Mouse (Mus musculus) MEL (cell line): ENCODE data around the gene Pla2g12a. TPM values are rescaled to one million over a fixed set of nuclear protein-coding genes. Genes with fewer than 3 reads are reported as not detected.
A peak's percentile ranks its signal among the peaks of the same experiment; 100 is the strongest.

Source experiments
- DNase-seq: peaks from one replicate; pipeline ENCODE4 v3.0.0; 2011; ENCODE audit warnings: low read depth, low spot score
- H3K27ac ChIP-seq: 2 replicates; pipeline ENCODE4 v1.5.1; 2012; ENCODE audit warnings: low read depth, mild to moderate bottlenecking, control low read depth, low read length, moderate library complexity; ENCODE audit not compliant: control insufficient read depth
- H3K27me3 ChIP-seq, 2 experiments: fragments of 150-350 bp in 1 of 2; sonication (generic) in 1 of 2; 2 replicates each; pipeline ENCODE4 v1.6.1; 2012; ENCODE audit warnings: low read length in 2 of 2, mild to moderate bottlenecking in 2 of 2, improper control_type of control experiment in 1 of 2, moderate library complexity in 1 of 2; ENCODE audit not compliant: insufficient read depth in 2 of 2, control insufficient read depth in 1 of 2
- H3K36me3 ChIP-seq, 2 experiments: 2 replicates each; pipeline ENCODE4 v1.6.1; 2012 to 2014; ENCODE audit warnings: low read length in 2 of 2, improper control_type of control experiment in 1 of 2, inconsistent platforms in 1 of 2, mild to moderate bottlenecking in 1 of 2; ENCODE audit not compliant: insufficient read depth in 2 of 2, control insufficient read depth in 1 of 2
- H3K4me1 ChIP-seq, 2 experiments: fragments of 150-350 bp in 1 of 2; sonication (generic) in 1 of 2; 2 replicates each; pipeline ENCODE4 v1.6.1; 2012; ENCODE audit warnings: low read length in 2 of 2, improper control_type of control experiment in 1 of 2, mild to moderate bottlenecking in 1 of 2; ENCODE audit not compliant: insufficient read depth in 2 of 2, control insufficient read depth in 1 of 2
- H3K4me3 ChIP-seq, 2 experiments: fragments of 150-350 bp in 1 of 2; sonication (generic) in 1 of 2; 2 replicates each; pipeline ENCODE4 v1.5.1; 2012; ENCODE audit warnings: low read depth in 2 of 2, low read length in 2 of 2, mild to moderate bottlenecking in 2 of 2, moderate library complexity in 2 of 2, control low read depth in 1 of 2, improper control_type of control experiment in 1 of 2; ENCODE audit not compliant: control insufficient read depth in 1 of 2, insufficient read depth in 1 of 2
- H3K79me2 ChIP-seq: 2 replicates; pipeline ENCODE4 v1.6.1; 2012; ENCODE audit warnings: mild to moderate bottlenecking, low read length, moderate library complexity; ENCODE audit not compliant: control insufficient read depth, poor library complexity, insufficient read depth
- H3K9ac ChIP-seq: 2 replicates; pipeline ENCODE4 v1.6.1; 2012; ENCODE audit warnings: low read depth, mild to moderate bottlenecking, control low read depth, low read length, moderate library complexity; ENCODE audit not compliant: control insufficient read depth, poor library complexity, severe bottlenecking
- H3K9me3 ChIP-seq: fragments of 150-350 bp; sonication (generic); replicated peaks from 2 replicates; pipeline ENCODE4 v1.6.1; 2012; ENCODE audit warnings: mild to moderate bottlenecking, low read length, improper control_type of control experiment, moderate library complexity; ENCODE audit not compliant: insufficient read depth
- GATA1 ChIP-seq: IDR thresholded peaks from 2 replicates; pipeline ENCODE4 v1.6.1; 2011; ENCODE audit warnings: low read depth, low read length, improper control_type of control experiment
- HCFC1 ChIP-seq: IDR thresholded peaks from 2 replicates; pipeline ENCODE4 v1.6.1; 2012; ENCODE audit warnings: low read depth, mild to moderate bottlenecking, inconsistent platforms, low read length, improper control_type of control experiment, moderate library complexity
- polyA plus RNA-seq, 2 experiments: library from polyadenylated mRNA; stranded (reverse) in 1 of 2; unstranded in 1 of 2; fragments of >175 nt in 1 of 2; fragments of >200 nt in 1 of 2; gene quantifications; 2 replicates each; pipeline versions ENCODE4 v1.2.1 to v1.2.4; 2012; ENCODE audit warnings: low replicate concordance in 2 of 2, low read depth in 1 of 2; ENCODE audit not compliant: insufficient read length in 2 of 2, insufficient read depth in 1 of 2, missing spikeins in 1 of 2
- total RNA-seq: library from RNA; depleted of rRNA; stranded (reverse); fragments of 300-350 nt; gene quantifications from 2 replicates; pipeline ENCODE4 v1.2.3, GENCODE M21; 2012; rRNA removed

Pla2g12a gene
- total and polyA plus RNA-seq, 3 experiments: 89.8 to 251 (median 93.5) TPM

DNA sequence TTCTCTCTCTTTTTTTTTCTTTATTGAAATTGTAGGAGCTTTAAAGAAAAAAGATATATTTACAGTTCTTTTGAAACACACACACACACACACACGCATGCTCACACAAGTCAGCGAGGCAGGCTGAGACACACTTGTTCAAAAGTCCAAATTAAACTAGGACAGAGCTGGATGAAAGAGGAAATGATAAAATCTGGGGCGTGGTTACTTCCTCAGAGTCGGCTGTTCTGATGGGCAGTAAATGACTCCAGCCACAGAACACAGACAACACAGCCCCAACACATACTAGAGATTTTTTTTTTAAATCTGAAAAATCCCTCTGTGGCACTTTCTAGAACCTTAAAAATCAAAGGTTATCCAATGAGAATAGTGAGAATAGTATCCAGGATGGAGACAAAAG lies 65.4 kb downstream of the Pla2g12a start:
- no peaks in the 10 kb centered on the region for H3K27me3 ChIP-seq

More for the DNA sequence above, 65.4 kb downstream of the Pla2g12a start:
- Histone ChIP-seq H3K4me1 (peaks cover 4 to 12% of the 10 kb centered on the region in 2 experiments; a peak in 2 of 4 replicates), H3K79me2 (no peaks in the 10 kb centered on the region), H3K9me3 (no peaks in the 10 kb centered on the region), H3K9ac (no peak overlapping the region), H3K27ac (no peak overlapping the region), H3K36me3 (peaks cover 0 to 9% of the 10 kb centered on the region in 2 experiments; a peak in 2 of 4 replicates), H3K4me3 (no peak overlapping the region)
- DNase-seq: peak; percentile 11
- TF ChIP-seq HCFC1 (no peak), GATA1 (0 out of 2 replicates have a peak, but pooled peaks have one; percentile 25)

Other genes with a start within 250 kb of the Pla2g12a start
- gene Egf, start 123.3 kb upstream of the Pla2g12a start, total RNA-seq: 1.5 and 1.8 TPM in 2 replicates
- gene Egf, start 123.3 kb upstream of the Pla2g12a start, polyA plus RNA-seq: 1 to 10 TPM in 1 of 2 experiments, not detected in 1; 3.1 TPM
- not detected in 2 replicates for gene Lrit3, start 74.6 kb upstream of the Pla2g12a start, total RNA-seq
- not detected for gene Lrit3, start 74.6 kb upstream of the Pla2g12a start, polyA plus RNA-seq
- 0.19 TPM in 1 of 2 replicates, not detected in the other for gene Rrh, start 56.0 kb upstream of the Pla2g12a start, total RNA-seq
- under 1 TPM in 1 of 2 experiments, not detected in 1; 0.11 TPM for gene Rrh, start 56.0 kb upstream of the Pla2g12a start, polyA plus RNA-seq
- gene Gar1, start 47.2 kb upstream of the Pla2g12a start, total RNA-seq: 87.1 and 97.3 TPM in 2 replicates
- gene Gar1, start 47.2 kb upstream of the Pla2g12a start, polyA plus RNA-seq: 100 to 1,000 TPM; 461 to 473 TPM
- gene Cfi, start 42.7 kb upstream of the Pla2g12a start, total RNA-seq: not detected in 2 replicates
- gene Cfi, start 42.7 kb upstream of the Pla2g12a start, polyA plus RNA-seq: under 1 TPM in 1 of 2 experiments, not detected in 1; 0.06 TPM
- 8.7 and 9.3 TPM in 2 replicates for gene Casp6, start 22.8 kb downstream of the Pla2g12a start, total RNA-seq
- gene Casp6, start 22.8 kb downstream of the Pla2g12a start, polyA plus RNA-seq: 10 to 100 TPM in 1 of 2 experiments, not detected in 1; 34.2 TPM
- not detected in 2 replicates for gene Mcub, start 91.6 kb downstream of the Pla2g12a start, total RNA-seq
- not detected for gene Mcub, start 91.6 kb downstream of the Pla2g12a start, polyA plus RNA-seq
- gene Sec24b, start 182.9 kb downstream of the Pla2g12a start, total RNA-seq: 18.6 and 29.2 TPM in 2 replicates
- gene Sec24b, start 182.9 kb downstream of the Pla2g12a start, polyA plus RNA-seq: 10 to 100 TPM; 54.4 to 56.3 TPM